Mouse (Mus musculus) heart, embryonic 13.5 days (tissue): Measurements from ENCODE around the gene Ptgis. TPM values are rescaled to one million over a fixed set of nuclear protein-coding genes. Genes with fewer than 3 reads are reported as not detected.

Experiments
- ATAC-seq: fragments of 200-750 bp; cut with Nextera tagmentation; 2 replicates; pipeline ENCODE4 v1.8.0; 2017; ENCODE audit warnings: moderate TSS enrichment; ENCODE audit not compliant: insufficient number of reproducible peaks, low FRiP score, low TSS enrichment; ENCODE audit errors: extremely low read depth
- H3K27ac ChIP-seq: fragments of 300-500 bp; sonication (generic); replicated peaks from 2 replicates; pipeline ENCODE4 v1.5.1; 2015; ENCODE audit warnings: moderate library complexity, mild to moderate bottlenecking, inconsistent platforms
- H3K27me3 ChIP-seq: fragments of 300-500 bp; sonication (generic); replicated peaks from 2 replicates; pipeline ENCODE4 v1.6.1; 2015; ENCODE audit warnings: mild to moderate bottlenecking, inconsistent platforms
- H3K36me3 ChIP-seq: fragments of 300-500 bp; sonication (generic); 2 replicates; pipeline ENCODE4 v1.6.1; 2015; ENCODE audit warnings: mild to moderate bottlenecking, inconsistent platforms
- H3K4me1 ChIP-seq: fragments of 300-500 bp; sonication (generic); 2 replicates; pipeline ENCODE4 v1.6.1; 2015; ENCODE audit warnings: inconsistent platforms
- H3K4me2 ChIP-seq: fragments of 300-500 bp; sonication (generic); 2 replicates; pipeline ENCODE4 v1.6.1; 2015; ENCODE audit warnings: inconsistent platforms, mild to moderate bottlenecking, moderate library complexity
- H3K4me3 ChIP-seq: fragments of 300-500 bp; sonication (generic); 2 replicates; pipeline ENCODE4 v1.5.1; 2015; ENCODE audit warnings: moderate library complexity, mild to moderate bottlenecking, inconsistent platforms
- H3K9ac ChIP-seq: fragments of 300-500 bp; sonication (generic); 2 replicates; pipeline ENCODE4 v1.6.1; 2015; ENCODE audit warnings: inconsistent platforms, mild to moderate bottlenecking, moderate library complexity
- H3K9me3 ChIP-seq: fragments of 300-500 bp; sonication (generic); 2 replicates; pipeline ENCODE4 v1.6.1; 2016; ENCODE audit warnings: inconsistent platforms
- WGBS: fragments of 180-500 bp; shearing (Covaris S2); methylation state at CpG from one replicate; pipeline ENCODE4 v1.1.7; 2015; ENCODE audit warnings: mixed read lengths; 5-methylcytosine and 5-hydroxymethylcytosine counted together
- polyA plus RNA-seq: library from polyadenylated mRNA; unstranded; fragments of >200 nt; fragmentation: Nextera tagmentation; extraction: Ambion mirVana; gene quantifications from 2 replicates; pipeline ENCODE4 v1.2.1, GENCODE M21; 2015

Ptgis gene
- polyA plus RNA-seq, 1 experiment from 2014 or later: 21.6 TPM

DNA sequence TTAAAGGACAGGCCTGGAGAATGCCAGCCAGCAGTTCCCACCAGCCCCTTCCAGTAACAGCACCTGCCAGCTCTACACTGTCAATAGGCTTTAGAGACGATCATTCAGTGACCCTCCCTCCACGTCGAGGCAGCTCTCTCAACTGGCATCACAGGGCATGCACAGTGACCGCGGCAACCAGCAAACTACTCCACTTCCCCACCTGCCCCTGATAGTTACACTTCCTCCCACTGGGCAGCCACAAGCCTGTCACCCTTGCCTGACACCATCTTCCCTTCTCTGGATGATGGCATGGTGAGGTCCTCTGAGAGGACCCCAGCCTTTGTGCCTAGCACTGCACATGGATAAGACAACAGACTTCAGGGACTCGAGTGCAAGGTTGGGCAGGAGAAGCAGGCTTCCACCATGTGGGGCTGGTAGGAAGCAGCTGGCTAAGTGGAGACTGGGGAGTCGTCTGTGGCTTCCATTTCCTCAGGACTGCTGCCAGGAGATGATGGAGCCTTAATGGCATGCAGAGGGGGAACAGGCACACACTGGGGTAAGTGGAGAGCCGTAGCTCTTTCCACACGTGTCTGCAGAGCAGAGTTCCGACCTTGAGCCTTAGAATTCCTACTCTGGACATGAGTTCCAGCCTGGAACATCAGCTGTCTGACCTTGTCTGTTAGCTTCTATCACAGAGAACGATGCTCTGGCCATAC is 72.7 kb downstream of the Ptgis start:
- Histone ChIP-seq H3K4me3 (no peak overlapping the region), H3K27ac (peak overlapping the region; percentile 59), H3K4me1 (peaks cover 24% of the 10 kb centered on the region), H3K27me3 (peaks cover 6% of the 10 kb centered on the region; the same call in 1 of the 2 replicates), H3K9ac (no peak overlapping the region), H3K9me3 (no peaks in the 10 kb centered on the region), H3K4me2 (no peak overlapping the region), H3K36me3 (no peaks in the 10 kb centered on the region)
- no peak; the same call in 1 of the 2 replicates for ATAC-seq
- 38% methylated on average over 11 of the region's 11 CpGs for WGBS

DNA sequence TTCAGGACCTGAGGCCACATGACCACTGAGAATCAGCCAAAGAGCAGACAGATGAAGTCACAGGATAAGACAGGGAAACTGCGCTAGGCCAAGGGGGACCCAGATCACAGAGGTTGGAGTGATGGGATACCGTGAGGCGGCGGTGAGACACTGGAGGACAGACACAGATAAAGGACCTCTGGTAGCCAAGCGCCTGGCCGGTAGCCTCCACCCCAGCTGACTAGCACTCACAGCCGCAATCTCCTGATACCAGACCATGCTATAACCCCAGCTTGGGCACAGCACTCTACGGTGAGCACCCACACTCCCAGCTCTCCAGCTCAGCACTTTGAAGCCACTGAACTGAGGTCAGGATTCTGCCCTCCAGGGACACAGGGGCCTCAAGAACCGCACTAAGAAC is 76.8 kb downstream of the Ptgis start:
- Histone ChIP-seq H3K27me3 (peaks cover 4% of the 10 kb centered on the region; the same call in 1 of the 2 replicates), H3K9ac (no peak overlapping the region), H3K27ac (no peak overlapping the region), H3K36me3 (no peaks in the 10 kb centered on the region), H3K4me1 (peaks cover 22% of the 10 kb centered on the region), H3K4me3 (no peak overlapping the region), H3K4me2 (no peak overlapping the region), H3K9me3 (peaks cover 12% of the 10 kb centered on the region)
- WGBS: 71% methylated on average over 9 of the region's 9 CpGs
- ATAC-seq: no peak

DNA sequence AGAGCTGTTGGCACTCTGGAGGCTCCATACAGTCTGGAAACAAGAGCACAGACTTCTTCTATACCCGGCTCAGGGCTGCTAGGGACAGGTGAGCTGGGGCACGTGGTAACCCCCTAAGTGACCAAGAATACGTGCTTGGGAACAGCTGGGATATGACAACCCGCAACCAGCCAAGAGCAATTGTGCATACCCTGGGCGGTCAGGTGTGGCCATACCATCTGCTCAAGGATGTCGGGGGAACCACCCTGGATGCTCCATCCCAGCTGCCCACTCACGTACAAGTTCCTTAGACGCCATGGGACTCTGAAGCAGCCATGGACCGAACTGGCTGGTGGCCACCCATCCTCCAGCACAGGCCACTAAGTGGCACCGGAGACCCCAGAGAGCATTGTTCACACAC is 77.3 kb downstream of the Ptgis start:
- peaks cover 17% of the 10 kb centered on the region for H3K4me1 ChIP-seq
- H3K27me3 ChIP-seq: peaks cover 4% of the 10 kb centered on the region; the same call in 1 of the 2 replicates
- 84% methylated on average over 10 of the region's 10 CpGs for WGBS
- no peak for ATAC-seq
- H3K4me2 ChIP-seq: no peak overlapping the region
- no peak overlapping the region for H3K9ac ChIP-seq
- peaks cover 12% of the 10 kb centered on the region for H3K9me3 ChIP-seq
- no peak overlapping the region for H3K4me3 ChIP-seq
- peak overlapping the region; percentile 58 for H3K27ac ChIP-seq
- no peaks in the 10 kb centered on the region for H3K36me3 ChIP-seq

DNA sequence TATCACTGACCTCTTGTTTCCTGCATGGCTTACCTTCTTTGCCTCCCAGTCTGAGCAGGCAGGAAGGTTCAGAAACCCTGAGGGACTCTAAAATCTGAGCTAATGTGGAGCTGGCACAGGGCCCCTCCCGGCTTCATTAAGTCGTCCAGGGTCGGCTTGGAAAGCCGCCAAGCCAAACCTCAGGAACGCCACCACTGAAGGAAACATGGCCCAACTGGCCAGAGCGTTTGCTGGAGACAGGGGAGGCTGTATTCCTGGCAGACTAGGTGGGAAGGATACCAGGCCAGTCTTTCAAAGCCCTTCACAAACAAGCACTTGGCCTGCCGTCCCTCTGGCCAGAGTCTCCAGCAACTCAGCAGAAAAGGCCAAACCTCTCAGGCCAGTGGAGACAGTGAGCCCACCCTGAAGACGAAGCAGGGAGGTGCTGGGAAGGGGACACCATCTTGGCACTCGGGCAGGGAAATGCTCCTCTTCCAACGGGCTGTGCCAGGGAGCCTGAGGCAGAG is 77.8 kb downstream of the Ptgis start:
- ATAC-seq: no peak
- 57% methylated on average over 10 of the region's 10 CpGs for WGBS

DNA sequence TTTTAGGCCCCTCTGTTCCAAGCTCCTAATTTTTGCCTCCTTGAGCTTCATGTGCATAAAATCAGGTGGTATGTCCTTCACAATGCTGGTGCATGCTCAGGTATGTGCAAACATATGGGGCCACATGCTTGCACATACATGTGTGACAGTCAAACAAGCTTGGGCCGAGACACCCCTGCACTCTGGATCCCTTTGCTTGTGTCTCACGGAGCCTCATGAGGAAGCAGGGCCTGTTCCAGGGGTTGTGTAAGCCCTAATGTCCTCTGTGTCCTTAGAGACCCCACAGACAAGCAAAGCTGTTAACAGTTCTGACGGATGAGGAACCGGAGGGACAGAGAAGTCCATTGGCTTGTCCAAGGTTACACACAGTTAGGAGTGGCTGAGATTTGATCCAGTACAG is 80.7 kb downstream of the Ptgis start:
- Histone ChIP-seq H3K4me2 (no peak overlapping the region), H3K9ac (no peak overlapping the region), H3K9me3 (peaks cover 12% of the 10 kb centered on the region), H3K4me1 (peaks cover 25% of the 10 kb centered on the region), H3K27ac (no peak overlapping the region), H3K36me3 (no peaks in the 10 kb centered on the region), H3K4me3 (no peak overlapping the region), H3K27me3 (peaks cover under 1% of the 10 kb centered on the region)
- WGBS: 77% methylated on average over 4 of the region's 4 CpGs
- no peak for ATAC-seq

More for the DNA sequence above, 77.8 kb downstream of the Ptgis start:
- Histone ChIP-seq H3K9me3 (peaks cover 12% of the 10 kb centered on the region), H3K4me1 (peaks cover 12% of the 10 kb centered on the region), H3K4me3 (no peak overlapping the region), H3K9ac (no peak overlapping the region), H3K27ac (peak overlapping the region; percentile 58), H3K27me3 (peaks cover 4% of the 10 kb centered on the region; the same call in 1 of the 2 replicates), H3K36me3 (no peaks in the 10 kb centered on the region), H3K4me2 (no peak overlapping the region)

DNA sequence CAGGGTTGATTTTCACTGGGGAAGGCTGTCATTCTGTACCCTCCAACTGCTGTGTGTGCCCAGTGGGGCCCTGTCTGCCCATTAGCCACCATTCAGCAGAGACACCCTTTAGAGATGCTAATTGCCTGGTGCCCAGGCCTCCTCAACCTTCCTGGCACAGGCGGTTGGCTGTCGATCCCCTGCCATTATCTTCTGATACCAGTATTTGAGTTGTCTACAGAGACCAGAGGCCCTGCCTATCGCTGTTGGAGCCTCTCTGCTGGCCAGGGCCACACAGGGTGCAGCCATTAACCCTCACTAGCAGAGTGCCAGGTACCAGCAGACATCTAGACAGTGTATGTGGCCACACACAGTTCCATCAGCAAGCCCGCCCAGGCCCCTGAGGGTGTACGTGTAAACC is 81.6 kb downstream of the Ptgis start:
- Histone ChIP-seq H3K9me3 (peaks cover 12% of the 10 kb centered on the region), H3K27me3 (peaks cover 2% of the 10 kb centered on the region), H3K27ac (no peak overlapping the region), H3K4me3 (no peak overlapping the region), H3K4me2 (no peak overlapping the region), H3K36me3 (no peaks in the 10 kb centered on the region), H3K9ac (no peak overlapping the region), H3K4me1 (peaks cover 30% of the 10 kb centered on the region)
- no peak for ATAC-seq
- 81% methylated on average over 5 of the region's 5 CpGs for WGBS

DNA sequence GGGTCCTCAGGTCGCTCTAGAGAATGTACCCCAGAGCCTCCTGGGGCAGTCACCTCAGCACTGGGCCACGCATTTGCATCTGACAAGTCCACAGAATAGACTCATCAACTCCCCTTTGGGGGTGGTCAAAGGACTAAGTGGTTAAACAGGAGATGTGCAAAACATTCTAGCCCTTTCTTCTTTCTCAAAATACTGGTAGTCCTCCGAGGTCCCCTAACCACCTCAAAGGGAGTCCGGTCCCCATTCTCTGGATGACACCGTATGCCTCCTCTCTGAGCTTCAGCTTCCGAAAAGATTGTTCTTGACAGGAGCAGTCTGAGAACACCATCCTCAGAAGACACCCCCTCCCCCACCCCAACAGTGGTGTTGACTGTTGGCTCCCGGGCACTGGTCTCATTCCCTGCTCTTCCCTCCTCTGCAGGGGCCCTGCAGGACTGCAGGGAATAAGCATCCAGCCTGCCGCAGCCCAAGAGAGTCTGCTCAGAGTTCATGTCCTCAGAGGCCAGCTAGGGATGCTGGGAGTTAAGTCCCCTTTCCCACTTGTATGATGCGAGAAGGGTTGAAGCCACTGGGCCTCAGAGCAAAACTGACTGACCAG is 84.2 kb downstream of the Ptgis start:
- no peak overlapping the region for H3K9ac ChIP-seq
- H3K4me2 ChIP-seq: no peak overlapping the region
- 39% methylated on average over 9 of the region's 9 CpGs for WGBS
- H3K27ac ChIP-seq: no peak overlapping the region
- no peak overlapping the region for H3K4me3 ChIP-seq
- peaks cover 27% of the 10 kb centered on the region for H3K4me1 ChIP-seq
- H3K36me3 ChIP-seq: no peaks in the 10 kb centered on the region
- peaks cover 4% of the 10 kb centered on the region; the same call in 1 of the 2 replicates for H3K9me3 ChIP-seq
- ATAC-seq: no peak
- peaks cover 8% of the 10 kb centered on the region for H3K27me3 ChIP-seq

DNA sequence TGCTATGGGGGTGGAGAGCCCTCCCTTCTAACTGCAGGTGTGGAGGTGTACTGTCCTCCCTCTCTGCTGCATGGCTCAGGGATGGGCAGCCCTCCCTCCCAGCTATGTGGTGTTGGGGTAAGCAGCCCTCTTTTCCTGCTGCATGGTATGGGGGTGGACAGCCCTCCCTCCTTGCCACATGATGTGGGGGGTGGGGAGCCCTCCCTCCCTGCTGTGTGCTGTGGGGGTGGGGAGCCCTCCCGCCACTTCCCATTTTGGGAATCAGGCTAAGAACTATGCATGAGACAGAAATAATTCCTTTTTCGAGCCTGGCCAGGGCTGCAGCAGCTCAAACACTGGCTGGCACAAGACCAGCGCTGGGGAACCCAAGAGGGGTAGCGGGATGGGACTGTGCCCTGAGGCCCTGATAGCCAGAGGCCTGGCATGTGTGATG is 84.8 kb downstream of the Ptgis start:
- H3K36me3 ChIP-seq: no peaks in the 10 kb centered on the region
- H3K9ac ChIP-seq: no peak overlapping the region; the same call in 1 of the 2 replicates
- WGBS: 43% methylated on average over 4 of the region's 4 CpGs
- H3K27ac ChIP-seq: no peak overlapping the region
- H3K4me1 ChIP-seq: peaks cover 27% of the 10 kb centered on the region
- H3K4me2 ChIP-seq: no peak overlapping the region
- peak; percentile 11; the same call in 1 of the 2 replicates for ATAC-seq
- H3K27me3 ChIP-seq: peaks cover 8% of the 10 kb centered on the region
- H3K9me3 ChIP-seq: no peaks in the 10 kb centered on the region
- H3K4me3 ChIP-seq: no peak overlapping the region

DNA sequence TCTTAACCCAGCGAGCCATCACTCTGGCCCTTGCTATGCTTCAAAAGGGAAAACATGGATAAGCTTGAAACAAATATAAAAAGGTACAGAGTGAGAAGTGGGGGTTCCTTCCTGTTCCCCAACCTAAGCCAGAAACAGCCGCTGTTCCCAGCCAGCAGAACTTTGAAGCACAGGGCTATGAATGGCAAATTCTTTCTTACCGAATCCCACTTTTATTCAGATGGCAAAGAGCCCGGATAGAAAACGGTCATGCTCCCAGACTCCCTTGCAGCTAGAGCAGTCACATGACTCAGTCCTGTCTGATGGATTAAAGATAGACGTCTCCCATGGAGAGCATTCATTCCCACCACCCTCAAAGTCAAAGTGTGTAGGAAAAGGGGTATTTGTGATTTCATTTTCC is 89.5 kb downstream of the Ptgis start:
- Histone ChIP-seq H3K9ac (no peak overlapping the region), H3K27me3 (peaks cover 23% of the 10 kb centered on the region), H3K36me3 (no peaks in the 10 kb centered on the region), H3K4me3 (no peak overlapping the region), H3K4me1 (peaks cover 25% of the 10 kb centered on the region), H3K9me3 (no peaks in the 10 kb centered on the region), H3K4me2 (no peak overlapping the region), H3K27ac (no peak overlapping the region)
- no peak for ATAC-seq
- 80% methylated on average over 6 of the region's 6 CpGs for WGBS

DNA sequence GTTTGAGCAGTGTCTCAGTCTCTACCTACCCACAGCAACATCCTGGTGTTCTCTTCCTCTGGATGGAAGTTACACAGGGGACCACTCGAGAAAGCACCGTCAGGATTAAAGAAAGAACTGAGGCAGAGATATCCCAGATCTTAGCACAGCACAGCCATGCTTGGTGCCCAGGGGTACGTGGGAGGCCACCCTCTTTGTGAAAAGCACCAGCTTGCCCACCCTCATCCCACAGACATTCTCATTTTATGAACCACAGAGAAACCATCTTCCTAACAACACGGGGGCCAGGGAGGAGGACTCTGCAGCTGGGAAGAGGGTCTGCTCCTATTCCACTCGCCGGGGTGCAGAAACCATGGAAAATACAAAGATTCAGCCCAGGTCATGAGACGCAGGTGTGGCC is 90.3 kb downstream of the Ptgis start:
- H3K4me2 ChIP-seq: no peak overlapping the region
- H3K27me3 ChIP-seq: peaks cover 30% of the 10 kb centered on the region
- H3K36me3 ChIP-seq: no peaks in the 10 kb centered on the region
- H3K9me3 ChIP-seq: no peaks in the 10 kb centered on the region
- H3K4me1 ChIP-seq: peaks cover 17% of the 10 kb centered on the region
- 88% methylated on average over 7 of the region's 7 CpGs for WGBS
- ATAC-seq: no peak
- no peak overlapping the region for H3K9ac ChIP-seq
- H3K4me3 ChIP-seq: no peak overlapping the region
- no peak overlapping the region for H3K27ac ChIP-seq

DNA sequence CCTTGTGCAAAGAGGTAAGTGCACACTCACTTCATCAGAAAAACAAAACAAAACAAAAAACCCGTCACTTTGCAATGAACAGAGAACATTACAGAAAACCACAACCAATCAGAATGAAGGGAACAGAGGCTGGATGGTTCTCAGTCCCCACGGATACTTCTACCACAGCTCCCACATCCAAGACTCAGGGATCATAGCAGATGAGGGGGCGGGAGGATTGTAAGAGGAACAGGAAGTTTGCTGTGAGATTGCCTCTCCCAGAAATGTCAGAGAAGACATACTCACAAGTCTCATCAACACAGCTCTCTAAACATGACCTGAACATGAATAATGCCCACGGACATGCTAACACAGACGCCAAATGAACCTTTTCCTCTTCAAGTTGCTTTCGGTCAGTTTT is 91.4 kb downstream of the Ptgis start:
- no peak overlapping the region for H3K9ac ChIP-seq
- H3K4me2 ChIP-seq: no peak overlapping the region
- no peak overlapping the region for H3K27ac ChIP-seq
- no peak for ATAC-seq
- no peaks in the 10 kb centered on the region for H3K36me3 ChIP-seq
- no peak overlapping the region for H3K4me3 ChIP-seq
- peaks cover 40% of the 10 kb centered on the region for H3K27me3 ChIP-seq
- peaks cover 9% of the 10 kb centered on the region for H3K4me1 ChIP-seq
- no peaks in the 10 kb centered on the region for H3K9me3 ChIP-seq
- WGBS: 81% methylated on average over 6 of the region's 6 CpGs
